Mouse (Mus musculus): ENCODE results near the gene Dab1.

Dab1 gene

GRCm38 (mm10) chr4:103841126-103841525 is 222.0 kb downstream of the Dab1 start:
- DNase-seq = no peak

GRCm38 (mm10) chr4:103844635-103845034 is 225.5 kb downstream of the Dab1 start:
- DNase-seq = no peak

GRCm38 (mm10) chr4:103857173-103857572 is 238.0 kb downstream of the Dab1 start:
- DNase-seq = no peak

- DNase-seq = no peak
These were observed 256.4 kb downstream of the Dab1 start for GRCm38 (mm10) chr4:103875564-103875963.

- no peak for DNase-seq
These were observed 259.7 kb downstream of the Dab1 start for GRCm38 (mm10) chr4:103878841-103879240.

- DNase-seq = no peak
These were observed 262.5 kb downstream of the Dab1 start for GRCm38 (mm10) chr4:103881641-103882040.

- DNase-seq = no peak
These were observed 268.9 kb downstream of the Dab1 start for GRCm38 (mm10) chr4:103888086-103888485.

- no peak for DNase-seq
These were observed 270.0 kb downstream of the Dab1 start for GRCm38 (mm10) chr4:103889110-103889509.

- no peak for DNase-seq
These were observed 277.6 kb downstream of the Dab1 start for GRCm38 (mm10) chr4:103896806-103897205.

- no peak for DNase-seq
These were observed 278.5 kb downstream of the Dab1 start for GRCm38 (mm10) chr4:103897702-103898101.

GRCm38 (mm10) chr4:103911441-103911840 is 292.3 kb downstream of the Dab1 start:
- DNase-seq = no peak

- no peak for DNase-seq
These were observed 292.9 kb downstream of the Dab1 start for GRCm38 (mm10) chr4:103912071-103912470.

- no peak for DNase-seq
These were observed 303.3 kb downstream of the Dab1 start for GRCm38 (mm10) chr4:103922431-103922931.

- DNase-seq = no peak
These were observed 307.5 kb downstream of the Dab1 start for GRCm38 (mm10) chr4:103926682-103927081.

- no peak for DNase-seq
These were observed 310.5 kb downstream of the Dab1 start for GRCm38 (mm10) chr4:103929631-103930030.

- no peak for DNase-seq
These were observed 315.2 kb downstream of the Dab1 start for GRCm38 (mm10) chr4:103934364-103934763.

- DNase-seq = no peak
These were observed 329.1 kb downstream of the Dab1 start for GRCm38 (mm10) chr4:103948255-103948654.

- no peak for DNase-seq
These were observed 334.6 kb downstream of the Dab1 start for GRCm38 (mm10) chr4:103953652-103954220.

- no peak for DNase-seq
These were observed 342.2 kb downstream of the Dab1 start for GRCm38 (mm10) chr4:103961134-103962049.

GRCm38 (mm10) chr4:103969906-103970305 is 350.7 kb downstream of the Dab1 start:
- no peak for DNase-seq

GRCm38 (mm10) chr4:103974536-103974935 is 355.4 kb downstream of the Dab1 start:
- no peak for DNase-seq

- no peak for DNase-seq
These were observed 355.8 kb downstream of the Dab1 start for GRCm38 (mm10) chr4:103974946-103975345.

GRCm38 (mm10) chr4:103993884-103994283 is 374.7 kb downstream of the Dab1 start:
- DNase-seq = no peak

GRCm38 (mm10) chr4:103994406-103994805 is 375.2 kb downstream of the Dab1 start:
- no peak for DNase-seq
